Mouse (Mus musculus) hindbrain, embryonic 10.5 days (tissue): ENCODE data around the gene Mafg. TPM values are rescaled to one million over a fixed set of nuclear protein-coding genes. Genes with fewer than 3 reads are reported as not detected.

Experiments used
- DNase-seq: peaks from one replicate; pipeline ENCODE4 v3.0.0-alpha.2; 2017; ENCODE audit warnings: low spot score
- H3K27ac ChIP-seq: fragments of 300-500 bp; sonication (generic); 2 replicates; pipeline ENCODE4 v1.5.1; 2016; ENCODE audit warnings: mild to moderate bottlenecking, moderate library complexity
- H3K27me3 ChIP-seq: fragments of 300-500 bp; sonication (generic); 2 replicates; pipeline ENCODE4 v1.6.1; 2016; ENCODE audit warnings: mild to moderate bottlenecking; ENCODE audit not compliant: poor library complexity, insufficient read depth, severe bottlenecking
- H3K36me3 ChIP-seq: fragments of 300-500 bp; sonication (generic); 2 replicates; pipeline ENCODE4 v1.6.1; 2016; ENCODE audit warnings: mild to moderate bottlenecking, moderate library complexity
- H3K4me1 ChIP-seq: fragments of 300-500 bp; sonication (generic); replicated peaks from 2 replicates; pipeline ENCODE4 v1.6.1; 2016; ENCODE audit warnings: mild to moderate bottlenecking
- H3K4me3 ChIP-seq: fragments of 300-500 bp; sonication (generic); 2 replicates; pipeline ENCODE4 v1.5.1; 2016; ENCODE audit warnings: mild to moderate bottlenecking, moderate library complexity
- H3K9me3 ChIP-seq: fragments of 300-500 bp; sonication (generic); 2 replicates; pipeline ENCODE4 v1.6.1; 2016; ENCODE audit warnings: mild to moderate bottlenecking, moderate library complexity
- WGBS: fragments of 180-500 bp; shearing (Covaris S2); methylation state at CpG from one replicate; pipeline ENCODE4 v1.1.7; 2016; 5-methylcytosine and 5-hydroxymethylcytosine counted together
- polyA plus RNA-seq: library from polyadenylated mRNA; unstranded; fragments of >200 nt; fragmentation: Nextera tagmentation; extraction: Ambion mirVana; gene quantifications from 2 replicates; pipeline ENCODE4 v1.2.1, GENCODE M21; 2016

Mafg gene
- polyA plus RNA-seq, 1 experiment from 2014 or later: 23.1 TPM

GRCm38 (mm10) chr11:120641255-120641654 is 7.9 kb upstream of the Mafg start:
- H3K4me3 ChIP-seq: no peak overlapping the region
- peak overlapping the region; percentile 2; the same call in 1 of the 2 replicates for H3K27ac ChIP-seq
- peaks cover 31% of the 10 kb centered on the region for H3K4me1 ChIP-seq
- no peak for DNase-seq
- H3K36me3 ChIP-seq: no peaks in the 10 kb centered on the region
- whole genome bisulfite sequencing: 69% methylated on average over 9 of the region's 9 CpGs
- no peaks in the 10 kb centered on the region for H3K9me3 ChIP-seq
- peaks cover 20% of the 10 kb centered on the region for H3K27me3 ChIP-seq

GRCm38 (mm10) chr11:120634810-120635209 is 1.4 kb upstream of the Mafg start:
- no peaks in the 10 kb centered on the region for H3K9me3 ChIP-seq
- peaks cover 5% of the 10 kb centered on the region for H3K36me3 ChIP-seq
- no peaks in the 10 kb centered on the region for H3K27me3 ChIP-seq
- H3K4me3 ChIP-seq: 0 out of 2 replicates have a peak overlapping the region, but pooled peaks have one; percentile 96
- 86% methylated on average over 5 of the region's 5 CpGs for WGBS
- H3K4me1 ChIP-seq: peaks cover 37% of the 10 kb centered on the region
- no peak overlapping the region for H3K27ac ChIP-seq
- no peak for DNase-seq

GRCm38 (mm10) chr11:120632559-120633519 is 561 bp downstream of the Mafg start:
- Histone ChIP-seq H3K27me3 (no peaks in the 10 kb centered on the region), H3K27ac (peak overlapping the region; percentile 98), H3K9me3 (no peaks in the 10 kb centered on the region), H3K4me1 (peaks cover 48% of the 10 kb centered on the region), H3K36me3 (peaks cover 22% of the 10 kb centered on the region), H3K4me3 (peak overlapping the region; percentile 96)
- DNase-seq: peak; percentile 72
- WGBS: under 1% methylated on average over 116 of the region's 116 CpGs

DNA sequence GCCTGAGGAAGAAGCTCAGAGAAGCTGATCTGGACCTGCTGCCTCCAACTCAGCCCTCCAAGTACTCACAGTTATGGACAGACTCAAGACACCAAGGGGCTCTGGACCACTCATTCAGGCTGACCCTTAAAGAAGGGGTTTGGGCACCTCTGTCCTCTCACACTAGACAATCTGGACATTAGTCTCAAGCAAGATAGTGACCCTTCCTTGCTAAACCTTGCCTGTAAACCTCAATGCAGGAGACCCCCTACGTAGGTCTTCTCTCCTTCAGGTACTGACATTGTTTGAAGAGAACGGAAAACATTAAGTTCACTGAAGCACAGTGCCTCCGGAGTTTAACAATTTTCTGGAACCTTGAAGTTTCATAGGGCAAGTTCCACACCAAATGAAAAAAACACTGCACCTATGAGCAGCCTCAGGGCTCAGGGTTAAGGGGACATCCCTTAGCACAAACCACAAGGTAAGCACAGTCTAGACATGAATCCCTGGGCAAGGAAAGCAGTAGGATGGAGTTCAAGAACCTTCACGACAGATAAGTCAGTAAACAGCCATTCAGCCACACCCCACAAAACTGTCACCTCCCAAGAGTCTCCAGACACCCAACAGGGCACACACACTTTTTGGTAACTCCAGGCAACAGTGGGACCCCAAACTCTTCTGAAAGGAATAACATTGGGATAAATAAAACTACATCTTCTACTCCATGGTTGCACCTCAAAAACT is 1.5 kb downstream of the Mafg start:
- H3K36me3 ChIP-seq: peaks cover 32% of the 10 kb centered on the region
- no peaks in the 10 kb centered on the region for H3K9me3 ChIP-seq
- DNase-seq: no peak
- WGBS: 72% methylated on average over 4 of the region's 4 CpGs
- peaks cover 51% of the 10 kb centered on the region for H3K4me1 ChIP-seq
- H3K27ac ChIP-seq: peak overlapping the region; percentile 98
- peak overlapping the region; percentile 96 for H3K4me3 ChIP-seq
- no peaks in the 10 kb centered on the region for H3K27me3 ChIP-seq

GRCm38 (mm10) chr11:120630881-120631725 is 2.3 kb downstream of the Mafg start:
- H3K36me3 ChIP-seq: peaks cover 40% of the 10 kb centered on the region
- no peaks in the 10 kb centered on the region for H3K27me3 ChIP-seq
- H3K27ac ChIP-seq: peak overlapping the region; percentile 76
- 45% methylated on average over 7 of the region's 7 CpGs for WGBS
- peak overlapping the region; percentile 96 for H3K4me3 ChIP-seq
- no peak for DNase-seq
- H3K4me1 ChIP-seq: peaks cover 54% of the 10 kb centered on the region
- H3K9me3 ChIP-seq: no peaks in the 10 kb centered on the region

DNA sequence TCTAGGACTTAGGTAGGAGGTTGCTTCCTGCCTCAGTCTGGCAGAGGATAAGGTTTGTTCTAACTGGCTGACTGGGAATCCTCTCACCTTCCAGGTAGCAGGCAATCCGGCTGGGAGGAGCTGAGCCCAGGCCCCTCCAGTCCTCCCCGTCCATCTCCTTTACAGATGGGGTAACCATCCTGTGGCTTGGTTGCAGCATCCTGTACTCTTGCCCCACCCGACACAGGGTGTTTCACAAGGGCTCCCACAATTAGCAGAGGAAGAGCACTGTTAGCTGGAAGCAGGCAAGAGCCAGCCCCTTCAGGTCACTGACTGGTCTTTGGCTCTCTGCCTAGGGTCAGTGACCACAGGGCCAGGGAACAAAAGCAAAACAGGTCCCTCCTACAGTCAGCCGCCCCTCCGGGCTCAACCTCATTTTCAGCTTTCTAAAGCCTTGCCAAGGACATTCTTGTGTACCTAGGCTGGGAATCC is 3.0 kb downstream of the Mafg start:
- peak overlapping the region; percentile 76 for H3K27ac ChIP-seq
- H3K9me3 ChIP-seq: no peaks in the 10 kb centered on the region
- DNase-seq: no peak
- peaks cover 57% of the 10 kb centered on the region for H3K4me1 ChIP-seq
- no peaks in the 10 kb centered on the region for H3K27me3 ChIP-seq
- H3K4me3 ChIP-seq: peak overlapping the region; percentile 96
- 32% methylated on average over 5 of the region's 5 CpGs for WGBS
- peaks cover 41% of the 10 kb centered on the region for H3K36me3 ChIP-seq

- peak; percentile 19 for DNase-seq
- Histone ChIP-seq H3K27me3 (no peaks in the 10 kb centered on the region), H3K27ac (peak overlapping the region; percentile 76), H3K36me3 (peaks cover 41% of the 10 kb centered on the region), H3K4me3 (peak overlapping the region; percentile 96), H3K4me1 (peaks cover 62% of the 10 kb centered on the region), H3K9me3 (no peaks in the 10 kb centered on the region)
- WGBS: 31% methylated on average over 7 of the region's 7 CpGs
These were observed 3.5 kb downstream of the Mafg start for GRCm38 (mm10) chr11:120629911-120630310.

DNA sequence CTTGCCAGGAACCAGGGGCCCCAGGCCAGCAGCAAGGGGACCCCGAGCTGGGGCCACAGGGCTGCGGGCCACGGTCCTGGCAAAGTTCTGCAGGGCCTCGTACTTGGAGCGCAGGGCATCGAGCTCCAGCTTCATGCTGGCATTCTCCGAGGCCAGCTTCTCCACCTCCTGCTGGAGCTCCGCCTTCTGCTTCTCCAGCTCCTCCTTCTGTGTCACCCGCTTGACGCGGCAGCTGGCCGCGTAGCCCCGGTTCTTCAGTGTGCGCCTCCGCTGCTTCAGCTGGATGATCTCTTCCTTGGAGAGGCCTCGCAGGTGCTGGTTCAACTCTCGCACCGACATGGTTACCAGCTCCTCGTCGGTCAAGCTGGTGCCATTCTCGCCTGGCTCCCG is 4.1 kb downstream of the Mafg start:
- Histone ChIP-seq H3K27ac (peak overlapping the region; percentile 76), H3K4me1 (peaks cover 62% of the 10 kb centered on the region), H3K27me3 (no peaks in the 10 kb centered on the region), H3K36me3 (peaks cover 41% of the 10 kb centered on the region), H3K4me3 (peak overlapping the region; percentile 96), H3K9me3 (no peaks in the 10 kb centered on the region)
- DNase-seq: no peak
- WGBS: 75% methylated on average over 23 of the region's 23 CpGs

DNA sequence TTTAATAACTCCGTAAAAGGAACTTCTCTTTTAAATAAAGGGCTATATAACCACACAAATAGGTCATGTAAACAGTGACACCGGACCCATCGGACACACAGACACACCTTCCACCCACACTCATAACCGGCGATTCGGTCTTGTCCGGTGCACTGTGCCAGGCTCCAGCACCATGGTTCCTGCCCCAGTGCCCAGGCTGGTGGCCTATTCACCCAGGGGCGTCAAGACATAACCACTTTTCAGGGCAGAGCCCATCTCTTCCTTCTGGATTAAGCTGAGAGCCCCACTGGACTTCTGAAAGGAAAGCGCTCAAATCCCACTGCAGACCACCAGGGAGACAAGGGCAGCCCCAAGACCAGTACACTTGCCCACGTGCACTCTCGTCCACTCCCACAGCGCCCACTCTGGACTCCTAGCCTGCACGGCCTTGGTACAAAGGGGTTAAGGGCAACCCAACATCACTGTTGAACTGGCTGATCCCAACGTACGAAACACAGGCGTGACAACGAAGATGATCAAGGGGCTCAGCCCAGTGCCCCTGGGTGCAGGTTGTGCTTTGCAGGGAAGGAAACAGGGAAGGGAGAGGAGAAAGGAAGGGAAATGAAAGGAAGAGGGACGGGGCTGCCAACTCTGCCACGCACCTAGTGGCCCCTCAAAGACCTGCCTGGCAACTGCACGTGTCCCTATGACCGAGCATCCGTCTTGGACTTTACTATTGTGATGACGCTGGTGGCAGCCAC is 4.6 kb downstream of the Mafg start:
- Histone ChIP-seq H3K27ac (peak overlapping the region; percentile 76; the same call in 1 of the 2 replicates), H3K36me3 (peaks cover 41% of the 10 kb centered on the region), H3K4me3 (peak overlapping the region; percentile 96; the same call in 1 of the 2 replicates), H3K9me3 (no peaks in the 10 kb centered on the region), H3K27me3 (no peaks in the 10 kb centered on the region), H3K4me1 (peaks cover 63% of the 10 kb centered on the region)
- WGBS: 96% methylated on average over 23 of the region's 23 CpGs
- DNase-seq: no peak

GRCm38 (mm10) chr11:120627468-120628300 is 5.7 kb downstream of the Mafg start:
- H3K27me3 ChIP-seq: no peaks in the 10 kb centered on the region
- H3K4me3 ChIP-seq: 0 out of 2 replicates have a peak overlapping the region, but pooled peaks have one; percentile 6
- no peak overlapping the region for H3K27ac ChIP-seq
- DNase-seq: no peak
- WGBS: 81% methylated on average over 22 of the region's 22 CpGs
- H3K4me1 ChIP-seq: peaks cover 66% of the 10 kb centered on the region
- H3K36me3 ChIP-seq: peaks cover 49% of the 10 kb centered on the region
- no peaks in the 10 kb centered on the region for H3K9me3 ChIP-seq
